Mouse (Mus musculus) liver, adult 2 months (tissue): ENCODE data around the gene Pias1.
A peak's percentile ranks its signal among the peaks of the same experiment; 100 is the strongest.

ENCODE experiments used
- CTCF ChIP-seq: fragments of 200-500 bp; IDR thresholded peaks from 2 replicates; pipeline ENCODE4 v1.5.1; 2011; ENCODE audit warnings: low read depth, low read length, control low read depth
- POLR2A ChIP-seq: fragments of 200-500 bp; IDR thresholded peaks from 2 replicates; pipeline ENCODE4 v1.6.1; 2011; ENCODE audit warnings: low read length, control low read depth; ENCODE audit not compliant: insufficient read depth; ENCODE audit errors: extremely low read depth

DNA sequence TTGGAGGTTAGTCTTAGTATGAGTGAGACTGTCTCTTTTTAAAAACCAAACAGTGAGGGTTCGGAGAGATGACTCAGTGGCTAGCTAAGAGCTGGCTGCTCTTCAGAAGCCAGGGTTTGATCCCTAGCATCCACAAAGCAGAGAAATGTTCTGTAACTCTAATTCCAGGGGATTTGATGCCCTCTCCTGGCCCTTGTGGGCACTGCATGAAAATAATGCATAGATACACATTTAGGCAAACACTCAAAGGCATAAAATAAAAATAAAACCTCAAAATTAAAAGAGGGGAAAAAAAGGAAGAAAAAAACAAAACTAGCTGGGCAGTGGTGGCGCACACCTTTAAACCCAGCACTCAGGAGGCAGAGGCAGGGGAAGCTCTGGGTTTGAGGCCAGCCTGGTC lies 13.3 kb downstream of the Pias1 start:
- TF ChIP-seq POLR2A, result no peak
- peak; percentile 33 for TF ChIP-seq CTCF
